Mouse (Mus musculus) limb, embryonic 12.5 days (tissue): ENCODE data around the gene Krt71. TPM values are rescaled to one million over a fixed set of nuclear protein-coding genes. Genes with fewer than 3 reads are reported as not detected.

ENCODE experiments used
- ATAC-seq: fragments of 200-750 bp; cut with Nextera tagmentation; 2 replicates; pipeline ENCODE4 v1.8.0; 2017; ENCODE audit warnings: low read depth, moderate TSS enrichment; ENCODE audit not compliant: insufficient number of reproducible peaks, insufficient read depth, low FRiP score, low TSS enrichment
- H3K27ac ChIP-seq: fragments of 300-500 bp; sonication (generic); 2 replicates; pipeline ENCODE4 v1.5.1; 2016; ENCODE audit warnings: mild to moderate bottlenecking, moderate library complexity
- H3K27me3 ChIP-seq: fragments of 300-500 bp; sonication (generic); 2 replicates; pipeline ENCODE4 v1.6.1; 2016; ENCODE audit warnings: mild to moderate bottlenecking, moderate library complexity
- H3K36me3 ChIP-seq: fragments of 300-500 bp; sonication (generic); 2 replicates; pipeline ENCODE4 v1.6.1; 2016; ENCODE audit warnings: mild to moderate bottlenecking, moderate library complexity
- H3K4me1 ChIP-seq: fragments of 300-500 bp; sonication (generic); replicated peaks from 2 replicates; pipeline ENCODE4 v1.6.1; 2016
- H3K4me2 ChIP-seq: fragments of 300-500 bp; sonication (generic); 2 replicates; pipeline ENCODE4 v1.6.1; 2016; ENCODE audit warnings: mild to moderate bottlenecking, moderate library complexity
- H3K4me3 ChIP-seq: fragments of 300-500 bp; sonication (generic); replicated peaks from 2 replicates; pipeline ENCODE4 v1.5.1; 2016; ENCODE audit warnings: mild to moderate bottlenecking
- H3K9ac ChIP-seq: fragments of 300-500 bp; sonication (generic); replicated peaks from 2 replicates; pipeline ENCODE4 v1.6.1; 2016; ENCODE audit warnings: mild to moderate bottlenecking, moderate library complexity
- H3K9me3 ChIP-seq: fragments of 300-500 bp; sonication (generic); 2 replicates; pipeline ENCODE4 v1.6.1; 2016; ENCODE audit warnings: mild to moderate bottlenecking, moderate library complexity
- WGBS: fragments of 180-500 bp; shearing (Covaris S2); methylation state at CpG from one replicate; pipeline ENCODE4 v1.1.7; 2016; 5-methylcytosine and 5-hydroxymethylcytosine counted together
- polyA plus RNA-seq: library from polyadenylated mRNA; unstranded; fragments of >200 nt; fragmentation: Nextera tagmentation; extraction: Ambion mirVana; gene quantifications from 2 replicates; pipeline ENCODE4 v1.2.1, GENCODE M21; 2016

Krt71 gene
- not detected in 2 replicates for polyA plus RNA-seq

DNA sequence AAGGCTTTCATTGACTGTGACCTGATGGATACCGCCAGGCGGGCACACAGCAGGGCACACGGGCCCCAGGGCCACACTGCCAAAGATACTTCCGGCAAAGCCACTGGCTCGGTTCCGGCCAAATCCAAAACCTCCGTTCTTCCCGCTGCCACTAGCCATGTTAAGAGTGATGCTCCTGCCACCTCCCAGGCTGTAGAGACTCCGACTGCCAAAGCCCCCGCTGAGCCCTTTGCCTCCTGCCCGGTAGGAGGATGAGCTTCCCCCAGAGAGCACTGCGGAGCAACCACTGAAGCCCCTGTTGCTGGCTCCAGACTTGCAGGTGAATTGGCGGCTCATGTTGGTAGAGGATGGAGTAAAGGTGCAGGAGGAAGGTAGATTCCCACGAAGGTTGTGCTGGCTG is at the start of gene Krt71:
Gene Krt71 (minus strand): TSS at position 399 of the 400 bp plus-strand sequence.
- ATAC-seq, result no peak
- Histone ChIP-seq H3K4me2 (no peak within 1 kb of the TSS), H3K4me3 (no peak within 1 kb of the TSS), H3K27me3 (peaks cover 33% of the 10 kb centered on the region), H3K9ac (no peak within 1 kb of the TSS), H3K27ac (no peak within 1 kb of the TSS), H3K9me3 (no peaks in the 10 kb centered on the region), H3K4me1 (no peaks in the 10 kb centered on the region), H3K36me3 (no peaks in the 10 kb centered on the region)
- WGBS, result 59% methylated on average over 14 of the region's 14 CpGs

DNA sequence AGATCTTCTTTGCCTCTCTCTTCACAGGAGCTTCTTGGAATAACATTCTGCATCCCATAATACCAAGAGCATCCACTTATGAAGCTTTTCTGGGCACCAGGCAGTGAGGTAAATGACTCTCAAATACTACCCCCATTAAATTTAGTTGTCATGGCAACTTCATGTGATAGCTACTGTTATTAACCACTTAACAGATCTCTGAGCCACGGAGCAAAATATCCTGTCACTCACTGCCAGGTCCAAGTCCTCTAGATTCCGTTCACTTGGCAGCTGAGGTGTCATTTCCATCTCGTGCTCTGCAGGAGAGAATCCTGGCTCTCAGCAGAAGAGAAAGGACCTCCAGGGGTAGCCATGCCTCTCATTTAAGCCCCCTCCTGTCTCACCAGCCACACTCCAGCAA is 48.0 kb upstream of the Krt71 start:
- no peak for ATAC-seq
- WGBS, result 11% methylated on average over 3 of the region's 3 CpGs
- no peaks in the 10 kb centered on the region for H3K36me3 ChIP-seq

DNA sequence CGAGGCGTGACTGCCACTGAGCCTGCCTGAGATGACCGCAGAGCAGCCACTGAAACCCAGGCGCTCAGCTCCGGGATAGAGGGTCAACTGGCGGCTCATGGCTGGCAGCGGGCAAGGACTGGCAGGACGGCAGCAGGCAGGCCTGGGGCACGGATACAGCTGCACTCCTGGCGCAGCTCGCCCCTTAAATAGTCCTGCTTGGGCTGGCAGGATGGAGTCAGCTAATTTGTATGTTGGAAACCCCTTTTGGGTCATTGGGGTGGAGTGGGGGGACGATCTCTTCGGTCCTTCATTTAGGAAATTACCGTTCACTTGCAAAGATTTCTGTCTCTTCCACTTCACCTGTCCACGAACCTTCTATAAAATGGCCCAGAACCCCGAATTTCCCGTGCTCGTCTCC is 43.5 kb upstream of the Krt71 start, which contains the start of gene Krt72:
Gene Krt72 (minus strand): TSS at position 101 of the 400 bp plus-strand sequence.
- Histone ChIP-seq H3K9ac (no peak within 1 kb of the TSS), H3K36me3 (no peaks in the 10 kb centered on the region), H3K27me3 (peaks cover 21% of the 10 kb centered on the region), H3K4me1 (no peaks in the 10 kb centered on the region), H3K27ac (no peak within 1 kb of the TSS), H3K4me3 (no peak within 1 kb of the TSS), H3K4me2 (no peak within 1 kb of the TSS), H3K9me3 (no peaks in the 10 kb centered on the region)
- 86% methylated on average over 18 of the region's 18 CpGs for WGBS
- ATAC-seq, result no peak

More for the DNA sequence above, 48.0 kb upstream of the Krt71 start:
- Histone ChIP-seq H3K27me3 (peaks cover 19% of the 10 kb centered on the region), H3K4me2 (no peak overlapping the region), H3K27ac (no peak overlapping the region), H3K9ac (no peak overlapping the region), H3K4me3 (no peak overlapping the region), H3K4me1 (no peaks in the 10 kb centered on the region), H3K9me3 (no peaks in the 10 kb centered on the region)

DNA sequence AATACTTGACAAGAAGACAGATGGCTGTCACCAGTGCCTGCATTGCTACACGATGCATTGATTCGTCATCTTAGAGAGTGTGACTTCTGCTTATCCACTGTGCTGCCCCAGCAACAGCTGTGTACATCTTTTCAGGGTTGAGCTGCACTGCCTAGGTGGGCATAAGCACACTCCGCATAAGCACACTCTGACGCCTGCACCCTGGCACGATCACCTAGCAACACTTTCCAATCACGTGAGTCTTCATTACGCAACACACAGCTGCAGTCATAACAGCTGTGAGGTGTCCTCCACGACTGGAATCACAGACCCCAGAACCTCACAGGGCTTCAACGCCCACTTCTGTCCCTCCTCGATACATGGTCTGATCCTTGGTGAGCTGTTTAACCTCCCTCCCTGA is 30.5 kb upstream of the Krt71 start:
- no peaks in the 10 kb centered on the region for H3K4me1 ChIP-seq
- H3K27ac ChIP-seq, result no peak overlapping the region
- 83% methylated on average over 10 of the region's 10 CpGs for WGBS
- H3K4me2 ChIP-seq, result no peak overlapping the region
- no peak overlapping the region for H3K4me3 ChIP-seq
- no peak overlapping the region for H3K9ac ChIP-seq
- H3K27me3 ChIP-seq, result peaks cover 17% of the 10 kb centered on the region
- no peaks in the 10 kb centered on the region for H3K36me3 ChIP-seq
- H3K9me3 ChIP-seq, result no peaks in the 10 kb centered on the region
- no peak for ATAC-seq

DNA sequence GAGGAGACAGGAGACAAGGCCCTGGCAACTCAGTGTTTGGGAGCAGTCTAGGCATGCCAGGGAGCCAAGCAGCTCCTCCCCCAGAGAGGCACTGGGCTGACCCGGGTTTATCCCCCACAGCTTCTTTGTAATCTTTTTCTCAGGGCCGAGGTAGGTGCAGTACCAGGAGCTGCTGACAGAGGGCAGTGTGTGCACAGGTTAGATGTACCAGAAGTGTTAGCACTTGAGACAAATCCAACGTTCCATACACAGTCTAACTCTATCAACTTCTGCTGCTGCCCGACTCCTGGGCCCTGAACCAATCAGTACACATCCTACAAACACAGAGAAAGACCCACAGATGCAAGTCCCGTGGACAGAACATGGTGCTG is 29.8 kb upstream of the Krt71 start:
- WGBS, result 6% methylated on average over 5 of the region's 5 CpGs
- Histone ChIP-seq H3K4me2 (no peak overlapping the region), H3K4me3 (no peak overlapping the region), H3K27me3 (peaks cover 17% of the 10 kb centered on the region), H3K4me1 (no peaks in the 10 kb centered on the region), H3K9me3 (no peaks in the 10 kb centered on the region), H3K36me3 (no peaks in the 10 kb centered on the region), H3K27ac (peak overlapping the region; percentile 12; the same call in 1 of the 2 replicates), H3K9ac (no peak overlapping the region)
- ATAC-seq, result no peak

DNA sequence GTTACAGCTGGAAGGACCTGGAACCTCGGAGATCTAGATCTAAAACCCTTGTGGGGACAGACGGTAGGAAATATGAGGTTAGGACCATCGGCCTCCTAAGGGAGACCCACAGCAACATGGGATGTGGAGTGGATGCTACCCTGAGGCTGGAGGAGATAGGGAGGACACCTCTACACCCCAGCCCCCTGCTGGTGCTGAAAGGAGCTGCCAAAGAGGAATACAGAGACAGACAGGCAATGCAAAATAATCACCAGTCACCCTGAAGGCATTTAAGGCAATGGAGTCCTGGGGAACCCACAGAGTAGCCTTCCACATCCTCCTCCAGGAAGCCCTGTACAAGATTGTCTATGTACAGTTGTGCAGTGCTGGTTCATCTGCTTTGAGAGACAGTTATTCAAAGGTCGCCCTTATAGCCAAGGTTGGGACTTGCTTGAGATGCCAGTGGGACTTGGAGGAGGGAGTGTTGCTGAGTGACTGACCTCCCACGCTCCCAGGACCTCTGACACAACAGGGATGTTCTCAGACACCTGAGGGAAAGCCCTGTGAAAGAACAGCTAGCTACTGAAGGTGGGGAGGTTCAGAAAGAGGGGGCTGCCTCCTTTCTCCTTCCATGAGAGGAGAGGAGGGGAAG is 29.3 kb upstream of the Krt71 start:
- no peaks in the 10 kb centered on the region for H3K9me3 ChIP-seq
- H3K36me3 ChIP-seq, result no peaks in the 10 kb centered on the region
- no peaks in the 10 kb centered on the region for H3K4me1 ChIP-seq
- H3K4me2 ChIP-seq, result no peak overlapping the region
- ATAC-seq, result no peak
- no peak overlapping the region for H3K4me3 ChIP-seq
- H3K27ac ChIP-seq, result peak overlapping the region; percentile 12; the same call in 1 of the 2 replicates
- H3K9ac ChIP-seq, result no peak overlapping the region
- H3K27me3 ChIP-seq, result peaks cover 17% of the 10 kb centered on the region
- WGBS, result 67% methylated on average over 5 of the region's 5 CpGs

DNA sequence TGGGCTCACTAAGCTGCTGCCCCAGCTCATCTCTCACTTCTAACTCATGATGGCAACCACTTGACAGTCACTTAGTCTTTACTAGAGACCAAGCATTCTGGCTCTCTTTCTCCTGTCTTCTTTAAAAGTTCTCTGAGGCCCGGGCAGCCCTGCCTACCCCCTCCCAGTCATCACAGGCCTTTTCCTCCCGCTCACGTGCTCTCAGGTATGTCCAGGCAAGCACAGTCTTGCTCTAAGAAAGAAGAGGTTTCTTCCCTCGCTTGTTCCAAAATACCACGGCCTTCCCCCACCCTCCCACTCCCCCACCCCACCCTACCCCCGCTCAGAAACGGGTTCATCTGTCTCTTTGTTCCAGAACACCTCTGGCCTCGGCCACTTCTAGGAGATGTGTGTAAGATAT is 27.3 kb upstream of the Krt71 start:
- peaks cover 17% of the 10 kb centered on the region for H3K27me3 ChIP-seq
- no peak overlapping the region for H3K4me3 ChIP-seq
- no peak overlapping the region for H3K9ac ChIP-seq
- no peaks in the 10 kb centered on the region for H3K36me3 ChIP-seq
- H3K4me1 ChIP-seq, result no peaks in the 10 kb centered on the region
- H3K4me2 ChIP-seq, result no peak overlapping the region
- ATAC-seq, result no peak
- no peaks in the 10 kb centered on the region for H3K9me3 ChIP-seq
- peak overlapping the region; percentile 35; the same call in 1 of the 2 replicates for H3K27ac ChIP-seq
- WGBS, result 48% methylated on average over 8 of the region's 8 CpGs

DNA sequence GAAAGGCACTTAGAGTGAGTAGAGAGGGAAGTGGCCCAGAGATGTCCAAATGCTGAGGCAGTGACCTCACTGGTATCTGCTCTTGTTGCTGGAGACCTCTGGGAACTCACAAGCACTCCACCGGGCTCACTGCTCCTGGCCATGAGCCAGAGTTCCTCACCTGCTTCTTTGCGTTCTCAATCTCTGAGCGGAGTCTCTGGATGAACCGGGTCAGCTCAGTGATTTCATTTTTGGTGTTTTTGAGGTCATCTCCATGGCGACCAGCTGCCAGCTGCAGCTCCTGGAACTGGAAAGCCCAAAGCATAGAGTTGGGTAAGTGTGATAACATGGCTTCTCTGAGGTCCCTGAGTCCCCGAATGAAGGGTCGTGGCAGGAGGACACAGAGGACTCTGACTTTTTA is 5.1 kb downstream of the Krt71 start:
- ATAC-seq, result no peak
- 84% methylated on average over 7 of the region's 7 CpGs for WGBS

DNA sequence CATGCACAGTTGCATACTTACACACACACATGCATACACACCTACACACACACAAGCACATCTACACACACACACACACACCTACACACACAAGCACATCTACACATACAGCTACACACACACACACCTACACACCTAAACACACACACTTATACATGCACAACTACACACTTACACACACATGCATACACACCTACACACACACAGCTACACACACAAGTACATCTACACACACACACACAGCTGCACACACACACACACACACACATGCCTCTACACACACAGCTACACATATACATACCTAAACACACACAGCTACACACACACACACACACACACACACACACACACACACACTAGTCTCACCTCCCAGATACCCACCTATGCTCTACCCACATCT is 12.3 kb downstream of the Krt71 start:
- Histone ChIP-seq H3K9ac (no peak overlapping the region), H3K4me3 (no peak overlapping the region), H3K27me3 (peaks cover 10% of the 10 kb centered on the region; the same call in 1 of the 2 replicates), H3K9me3 (no peaks in the 10 kb centered on the region), H3K27ac (no peak overlapping the region), H3K4me1 (no peaks in the 10 kb centered on the region), H3K36me3 (no peaks in the 10 kb centered on the region), H3K4me2 (no peak overlapping the region)
- ATAC-seq, result no peak

More for the DNA sequence above, 5.1 kb downstream of the Krt71 start:
- no peaks in the 10 kb centered on the region for H3K4me1 ChIP-seq
- no peaks in the 10 kb centered on the region for H3K36me3 ChIP-seq
- H3K4me3 ChIP-seq, result no peak overlapping the region
- no peak overlapping the region for H3K9ac ChIP-seq
- H3K9me3 ChIP-seq, result no peaks in the 10 kb centered on the region
- H3K4me2 ChIP-seq, result no peak overlapping the region
- peaks cover 22% of the 10 kb centered on the region for H3K27me3 ChIP-seq
- no peak overlapping the region for H3K27ac ChIP-seq

DNA sequence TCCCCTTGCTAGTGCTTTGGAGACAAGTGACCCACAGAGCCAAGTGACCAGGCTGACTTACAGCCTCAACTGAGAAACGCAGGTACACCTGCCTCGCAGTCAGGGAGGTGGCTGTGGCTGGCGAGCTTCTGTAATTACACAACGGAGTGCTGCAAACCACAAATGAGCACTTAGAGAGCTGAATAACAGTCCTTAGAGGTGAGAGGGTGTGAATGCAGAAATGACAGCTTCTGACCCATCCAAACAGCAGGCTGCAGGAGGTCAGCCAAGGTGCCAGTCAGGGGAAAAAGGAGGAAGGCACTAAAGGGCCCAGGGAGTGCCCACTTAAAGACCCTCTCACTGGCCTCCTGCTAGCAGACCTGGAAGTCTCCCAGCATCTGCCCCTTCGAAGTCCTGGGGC is 18.2 kb downstream of the Krt71 start:
- Histone ChIP-seq H3K27ac (no peak overlapping the region), H3K4me2 (no peak overlapping the region), H3K9ac (no peak overlapping the region), H3K27me3 (0 out of 2 replicates have a peak, but pooled peaks cover 4% of the 10 kb centered on the region), H3K4me1 (no peaks in the 10 kb centered on the region), H3K36me3 (no peaks in the 10 kb centered on the region), H3K4me3 (no peak overlapping the region), H3K9me3 (no peaks in the 10 kb centered on the region)
- no peak for ATAC-seq
- WGBS, result 51% methylated on average over 5 of the region's 5 CpGs

DNA sequence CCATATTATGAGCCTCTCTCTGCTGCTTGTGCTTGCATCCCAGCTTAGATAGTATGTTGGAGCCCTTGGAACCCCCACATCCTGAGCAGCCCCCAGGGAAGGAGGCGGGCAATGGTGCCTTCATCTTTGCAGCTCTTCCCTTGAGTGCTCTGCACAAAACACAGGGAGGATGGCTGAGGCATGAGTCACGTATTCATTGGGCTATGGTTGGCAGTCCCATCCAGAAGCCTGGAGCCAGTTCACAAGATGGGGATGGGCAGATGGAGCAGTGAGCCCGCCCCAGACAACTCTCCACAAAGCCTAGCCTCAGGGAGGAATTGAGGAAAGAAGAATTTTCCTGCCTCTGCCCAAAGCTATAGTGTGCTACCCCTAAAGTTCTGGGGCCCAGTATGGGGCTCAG is 27.1 kb downstream of the Krt71 start:
- H3K4me2 ChIP-seq, result no peak overlapping the region
- H3K4me3 ChIP-seq, result no peak overlapping the region
- no peak overlapping the region for H3K9ac ChIP-seq
- ATAC-seq, result no peak
- H3K4me1 ChIP-seq, result no peaks in the 10 kb centered on the region
- no peak overlapping the region for H3K27ac ChIP-seq
- H3K36me3 ChIP-seq, result no peaks in the 10 kb centered on the region
- no peaks in the 10 kb centered on the region for H3K9me3 ChIP-seq
- WGBS, result 52% methylated on average over 3 of the region's 3 CpGs
- H3K27me3 ChIP-seq, result no peaks in the 10 kb centered on the region

DNA sequence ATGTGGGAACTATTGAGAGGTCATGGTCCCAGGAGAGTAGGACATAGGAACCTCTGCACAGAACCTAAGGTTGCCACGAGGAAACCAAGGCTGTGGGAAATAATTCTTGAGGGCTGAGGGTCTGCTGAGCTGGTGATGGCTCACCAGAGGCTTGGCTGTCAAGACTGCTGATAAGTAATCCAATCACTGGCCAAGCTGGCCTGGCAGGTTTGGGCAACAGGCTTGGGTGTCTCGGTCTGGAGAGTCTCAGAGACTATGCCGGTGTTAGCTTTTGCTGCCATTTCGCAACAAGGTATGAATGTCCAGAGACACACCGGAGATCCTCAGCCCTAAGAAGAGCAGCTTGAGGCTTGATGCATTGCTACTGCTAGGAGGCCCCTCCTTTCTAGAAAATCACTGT is 28.6 kb downstream of the Krt71 start:
- Histone ChIP-seq H3K27ac (no peak overlapping the region), H3K4me3 (no peak overlapping the region), H3K4me2 (no peak overlapping the region), H3K9ac (no peak overlapping the region), H3K9me3 (no peaks in the 10 kb centered on the region), H3K36me3 (no peaks in the 10 kb centered on the region), H3K27me3 (no peaks in the 10 kb centered on the region), H3K4me1 (no peaks in the 10 kb centered on the region)
- ATAC-seq, result no peak
- 80% methylated on average over 5 of the region's 5 CpGs for WGBS
